Mouse (Mus musculus): ENCODE measurements around the gene Prdx2. TPM values are rescaled to one million over a fixed set of nuclear protein-coding genes. Genes with fewer than 3 reads are reported as not detected.

Prdx2 gene
- polyA plus RNA-seq, 1 experiment from 2014 or later = 1,040 TPM

GRCm38 (mm10) chr8:84965731-84966291 is 3.6 kb upstream of the Prdx2 start:
- Histone ChIP-seq H3K27ac (ENCODE audit: low read depth, low read length) (peak overlapping the region; percentile 72), H3K27me3 (replicated peaks; ENCODE audit: control insufficient read depth, insufficient read depth, low read length) (no peaks in the 10 kb centered on the region), H3K36me3 (ENCODE audit: control insufficient read depth, insufficient read depth, low read length) (no peaks in the 10 kb centered on the region), H3K4me1 (ENCODE audit: control insufficient read depth, insufficient read depth, low read depth, low read length) (peaks cover 27% of the 10 kb centered on the region), H3K9ac (ENCODE audit: low read depth, low read length) (peak overlapping the region; percentile 76), H3K4me2 (ENCODE audit: low read length) (peak overlapping the region; percentile 97), H3K9me3 (ENCODE audit: control insufficient read depth, low read length) (no peaks in the 10 kb centered on the region), H3K4me3 (ENCODE audit: low read length) (peak overlapping the region; percentile 69)
- ATAC-seq = peak; percentile 85
- 0% methylated on average over 41 of the region's 41 CpGs for WGBS

- H3K9me3 ChIP-seq (ENCODE audit: control insufficient read depth, low read length) = no peaks in the 10 kb centered on the region
- H3K4me2 ChIP-seq (ENCODE audit: low read length) = peak overlapping the region; percentile 97
- peak overlapping the region; percentile 51; the same call in 1 of the 2 replicates for H3K27ac ChIP-seq (ENCODE audit: low read depth, low read length)
- no peak overlapping the region; the same call in 1 of the 2 replicates for H3K9ac ChIP-seq (ENCODE audit: low read depth, low read length)
- no peaks in the 10 kb centered on the region for H3K27me3 ChIP-seq (replicated peaks; ENCODE audit: control insufficient read depth, insufficient read depth, low read length)
- H3K4me3 ChIP-seq (ENCODE audit: low read length) = no peak overlapping the region; the same call in 1 of the 2 replicates
- peaks cover 34% of the 10 kb centered on the region for H3K4me1 ChIP-seq (ENCODE audit: control insufficient read depth, insufficient read depth, low read depth, low read length)
- peaks cover 4% of the 10 kb centered on the region; the same call in 1 of the 2 replicates for H3K36me3 ChIP-seq (ENCODE audit: control insufficient read depth, insufficient read depth, low read length)
- no peak for ATAC-seq
- WGBS = 68% methylated on average over 3 of the region's 3 CpGs
Measured at GRCm38 (mm10) chr8:84966603-84967002, 2.8 kb upstream of the Prdx2 start.

- peaks cover 8% of the 10 kb centered on the region; the same call in 1 of the 2 replicates for H3K36me3 ChIP-seq (ENCODE audit: control insufficient read depth, insufficient read depth, low read length)
- peaks cover 34% of the 10 kb centered on the region for H3K4me1 ChIP-seq (ENCODE audit: control insufficient read depth, insufficient read depth, low read depth, low read length)
- no peaks in the 10 kb centered on the region for H3K27me3 ChIP-seq (replicated peaks; ENCODE audit: control insufficient read depth, insufficient read depth, low read length)
- H3K4me3 ChIP-seq (ENCODE audit: low read length) = no peak overlapping the region
- H3K27ac ChIP-seq (ENCODE audit: low read depth, low read length) = no peak overlapping the region
- ATAC-seq = no peak
- H3K9me3 ChIP-seq (ENCODE audit: control insufficient read depth, low read length) = no peaks in the 10 kb centered on the region
- no peak overlapping the region; the same call in 1 of the 2 replicates for H3K9ac ChIP-seq (ENCODE audit: low read depth, low read length)
- WGBS = 91% methylated on average over 13 of the region's 13 CpGs
- H3K4me2 ChIP-seq (ENCODE audit: low read length) = no peak overlapping the region
Measured at GRCm38 (mm10) chr8:84967532-84968304, 1.7 kb upstream of the Prdx2 start.

- peak overlapping the region; percentile 95 for H3K4me2 ChIP-seq (ENCODE audit: low read length)
- no peaks in the 10 kb centered on the region for H3K27me3 ChIP-seq (replicated peaks; ENCODE audit: control insufficient read depth, insufficient read depth, low read length)
- no peaks in the 10 kb centered on the region for H3K9me3 ChIP-seq (ENCODE audit: control insufficient read depth, low read length)
- peak overlapping the region; percentile 56; the same call in 1 of the 2 replicates for H3K27ac ChIP-seq (ENCODE audit: low read depth, low read length)
- H3K36me3 ChIP-seq (ENCODE audit: control insufficient read depth, insufficient read depth, low read length) = peaks cover 11% of the 10 kb centered on the region; the same call in 1 of the 2 replicates
- ATAC-seq = no peak
- WGBS = 26% methylated on average over 2 of the region's 2 CpGs
- peaks cover 34% of the 10 kb centered on the region for H3K4me1 ChIP-seq (ENCODE audit: control insufficient read depth, insufficient read depth, low read depth, low read length)
- H3K9ac ChIP-seq (ENCODE audit: low read depth, low read length) = peak overlapping the region; percentile 92
- peak overlapping the region; percentile 79 for H3K4me3 ChIP-seq (ENCODE audit: low read length)
Measured at GRCm38 (mm10) chr8:84968650-84969049, 737 bp upstream of the Prdx2 start.

- Histone ChIP-seq H3K4me1 (ENCODE audit: control insufficient read depth, insufficient read depth, low read depth, low read length) (peaks cover 29% of the 10 kb centered on the region), H3K27ac (ENCODE audit: low read depth, low read length) (peak overlapping the region; percentile 92), H3K4me2 (ENCODE audit: low read length) (peak overlapping the region; percentile 95), H3K9me3 (ENCODE audit: control insufficient read depth, low read length) (no peaks in the 10 kb centered on the region), H3K36me3 (ENCODE audit: control insufficient read depth, insufficient read depth, low read length) (peaks cover 16% of the 10 kb centered on the region; the same call in 1 of the 2 replicates), H3K4me3 (ENCODE audit: low read length) (peak overlapping the region; percentile 79), H3K27me3 (replicated peaks; ENCODE audit: control insufficient read depth, insufficient read depth, low read length) (no peaks in the 10 kb centered on the region), H3K9ac (ENCODE audit: low read depth, low read length) (peak overlapping the region; percentile 92)
- ATAC-seq = no peak
- 6% methylated on average over 21 of the region's 21 CpGs for WGBS
Measured at GRCm38 (mm10) chr8:84970135-84970790, 876 bp downstream of the Prdx2 start.

- H3K9me3 ChIP-seq (ENCODE audit: control insufficient read depth, low read length) = no peaks in the 10 kb centered on the region
- peaks cover 33% of the 10 kb centered on the region for H3K4me1 ChIP-seq (ENCODE audit: control insufficient read depth, insufficient read depth, low read depth, low read length)
- peak overlapping the region; percentile 95 for H3K4me2 ChIP-seq (ENCODE audit: low read length)
- H3K4me3 ChIP-seq (ENCODE audit: low read length) = peak overlapping the region; percentile 79
- H3K36me3 ChIP-seq (ENCODE audit: control insufficient read depth, insufficient read depth, low read length) = peaks cover 16% of the 10 kb centered on the region; the same call in 1 of the 2 replicates
- H3K27me3 ChIP-seq (replicated peaks; ENCODE audit: control insufficient read depth, insufficient read depth, low read length) = no peaks in the 10 kb centered on the region
- H3K9ac ChIP-seq (ENCODE audit: low read depth, low read length) = peak overlapping the region; percentile 92
- 50% methylated on average over 5 of the region's 5 CpGs for WGBS
- no peak for ATAC-seq
- H3K27ac ChIP-seq (ENCODE audit: low read depth, low read length) = no peak overlapping the region
Measured at GRCm38 (mm10) chr8:84970913-84971312, 1.5 kb downstream of the Prdx2 start.

- no peak overlapping the region for H3K27ac ChIP-seq (ENCODE audit: low read depth, low read length)
- H3K4me3 ChIP-seq (ENCODE audit: low read length) = no peak overlapping the region
- no peak overlapping the region for H3K9ac ChIP-seq (ENCODE audit: low read depth, low read length)
- no peak for ATAC-seq
- no peaks in the 10 kb centered on the region for H3K9me3 ChIP-seq (ENCODE audit: control insufficient read depth, low read length)
- H3K4me1 ChIP-seq (ENCODE audit: control insufficient read depth, insufficient read depth, low read depth, low read length) = peaks cover 46% of the 10 kb centered on the region
- peaks cover 5% of the 10 kb centered on the region; the same call in 1 of the 2 replicates for H3K27me3 ChIP-seq (replicated peaks; ENCODE audit: control insufficient read depth, insufficient read depth, low read length)
- WGBS = 81% methylated on average over 1 of the region's 1 CpGs
- peaks cover 16% of the 10 kb centered on the region; the same call in 1 of the 2 replicates for H3K36me3 ChIP-seq (ENCODE audit: control insufficient read depth, insufficient read depth, low read length)
- no peak overlapping the region for H3K4me2 ChIP-seq (ENCODE audit: low read length)
Measured at GRCm38 (mm10) chr8:84973079-84973478, 3.7 kb downstream of the Prdx2 start.

- no peak overlapping the region for H3K4me2 ChIP-seq (ENCODE audit: low read length)
- peaks cover 16% of the 10 kb centered on the region; the same call in 1 of the 2 replicates for H3K36me3 ChIP-seq (ENCODE audit: control insufficient read depth, insufficient read depth, low read length)
- H3K27me3 ChIP-seq (replicated peaks; ENCODE audit: control insufficient read depth, insufficient read depth, low read length) = peaks cover 5% of the 10 kb centered on the region; the same call in 1 of the 2 replicates
- no peak overlapping the region for H3K9ac ChIP-seq (ENCODE audit: low read depth, low read length)
- ATAC-seq = no peak
- H3K27ac ChIP-seq (ENCODE audit: low read depth, low read length) = no peak overlapping the region
- peaks cover 44% of the 10 kb centered on the region for H3K4me1 ChIP-seq (ENCODE audit: control insufficient read depth, insufficient read depth, low read depth, low read length)
- H3K4me3 ChIP-seq (ENCODE audit: low read length) = no peak overlapping the region
- no peaks in the 10 kb centered on the region for H3K9me3 ChIP-seq (ENCODE audit: control insufficient read depth, low read length)
- 65% methylated on average over 4 of the region's 4 CpGs for WGBS
Measured at GRCm38 (mm10) chr8:84973803-84974542, 4.6 kb downstream of the Prdx2 start.
